Mouse (Mus musculus) liver, embryonic 14.5 days (tissue): ENCODE data around the gene Igfbp3. TPM values are rescaled to one million over a fixed set of nuclear protein-coding genes. Genes with fewer than 3 reads are reported as not detected.

ENCODE experiments used
- ATAC-seq: fragments of 200-750 bp; cut with Nextera tagmentation; 2 replicates; pipeline ENCODE4 v1.8.0; 2017; ENCODE audit warnings: moderate number of reproducible peaks, mild to moderate bottlenecking, moderate library complexity; ENCODE audit not compliant: insufficient read depth
- DNase-seq, 3 experiments: peaks; one replicate each; pipeline ENCODE4 v3.0.0-alpha.2; 2012 to 2013; ENCODE audit warnings: low read depth in 3 of 3, low spot score in 3 of 3
- H3K27ac ChIP-seq: fragments of 300-500 bp; sonication (generic); 2 replicates; pipeline ENCODE4 v1.5.1; 2014; ENCODE audit warnings: moderate library complexity, mild to moderate bottlenecking, control low read depth, inconsistent platforms
- H3K27me3 ChIP-seq: fragments of 300-500 bp; sonication (generic); 2 replicates; pipeline ENCODE4 v1.6.1; 2014; ENCODE audit warnings: mild to moderate bottlenecking, low read length, moderate library complexity; ENCODE audit not compliant: control insufficient read depth, insufficient read depth
- H3K36me3 ChIP-seq: fragments of 300-500 bp; sonication (generic); replicated peaks from 2 replicates; pipeline ENCODE4 v1.6.1; 2014; ENCODE audit warnings: low read depth; ENCODE audit not compliant: control insufficient read depth, insufficient read depth
- H3K4me1 ChIP-seq, 2 experiments: fragments of 200-500 bp in 1 of 2; fragments of 300-500 bp in 1 of 2; sonication (generic) in 1 of 2; replicated peaks; 2 replicates each; pipeline ENCODE4 v1.6.1; 2012 to 2014; ENCODE audit warnings: antibody characterized with exemption in 1 of 2, inconsistent platforms in 1 of 2, low read length in 1 of 2; ENCODE audit not compliant: control insufficient read depth in 2 of 2, insufficient read depth in 2 of 2
- H3K4me2 ChIP-seq: fragments of 300-500 bp; sonication (generic); 2 replicates; pipeline ENCODE4 v1.6.1; 2014; ENCODE audit warnings: low read depth, mild to moderate bottlenecking, control low read depth, moderate library complexity
- H3K4me3 ChIP-seq, 2 experiments: fragments of 200-500 bp in 1 of 2; fragments of 300-500 bp in 1 of 2; sonication (generic) in 1 of 2; 2 replicates each; pipeline ENCODE4 v1.5.1; 2012 to 2014; ENCODE audit warnings: low read depth in 2 of 2, low read length in 2 of 2, mild to moderate bottlenecking in 2 of 2, control low read depth in 1 of 2, inconsistent platforms in 1 of 2, moderate library complexity in 1 of 2; ENCODE audit not compliant: insufficient read depth in 1 of 2
- H3K9ac ChIP-seq: fragments of 300-500 bp; sonication (generic); replicated peaks from 2 replicates; pipeline ENCODE4 v1.6.1; 2014; ENCODE audit warnings: mild to moderate bottlenecking, control low read depth, moderate library complexity
- H3K9me3 ChIP-seq: fragments of 300-500 bp; sonication (generic); 2 replicates; pipeline ENCODE4 v1.6.1; 2016; ENCODE audit warnings: low read length, mixed read lengths; ENCODE audit not compliant: control insufficient read depth
- CTCF ChIP-seq: IDR thresholded peaks from 2 replicates; pipeline ENCODE4 v1.5.1; 2016; ENCODE audit warnings: antibody characterized with exemption, low read depth, control low read depth
- EP300 ChIP-seq: IDR thresholded peaks from 2 replicates; pipeline ENCODE4 v1.6.1; 2016; ENCODE audit warnings: antibody characterized with exemption, low read depth
- WGBS: fragments of 180-500 bp; shearing (Covaris S2); extraction: QIAGEN DNeasy Blood & Tissue Kit; methylation state at CpG from one replicate; pipeline ENCODE4 v1.1.7; 2014; ENCODE audit not compliant: insufficient replicate concordance; 5-methylcytosine and 5-hydroxymethylcytosine counted together
- polyA plus RNA-seq, 2 experiments: library from polyadenylated mRNA; depleted of rRNA in 1 of 2; stranded (reverse) in 1 of 2; unstranded in 1 of 2; fragments of >200 nt; fragmentation: Nextera tagmentation in 1 of 2; extraction: Ambion mirVana in 1 of 2; gene quantifications; 2 replicates each; pipeline versions ENCODE4 v1.2.1 to v1.2.3; 2012 to 2014

Gene Igfbp3
- polyA plus RNA-seq, 2 experiments: 19.0 to 21.4 TPM

DNA sequence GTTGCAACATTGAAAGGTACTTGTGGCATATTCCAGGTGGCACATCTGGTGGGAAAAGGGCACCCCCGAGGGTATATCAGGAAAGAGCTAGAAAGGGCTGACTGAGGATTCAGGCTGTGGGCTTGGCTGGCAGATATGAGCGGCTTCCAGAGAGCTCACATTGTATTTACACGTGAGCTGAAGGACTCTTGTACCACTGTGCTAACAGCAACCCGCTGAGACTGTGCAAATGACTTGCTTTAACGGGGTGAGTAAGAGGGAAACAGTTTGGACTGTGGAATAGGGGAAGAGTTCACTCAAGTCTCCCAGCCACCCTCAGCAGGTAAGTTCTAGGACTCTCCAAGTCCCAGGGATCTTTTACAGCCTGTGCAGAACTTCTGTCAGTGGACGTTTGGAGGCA is 40.1 kb downstream of the Igfbp3 start:
- TF ChIP-seq EP300 (no peak), CTCF (no peak)
- no peak for DNase-seq
- no peaks in the 10 kb centered on the region for H3K27me3 ChIP-seq
- H3K4me3 ChIP-seq: no peak overlapping the region
- WGBS: 44% methylated on average over 6 of the region's 6 CpGs
- no peak overlapping the region for H3K9ac ChIP-seq
- H3K27ac ChIP-seq: no peak overlapping the region
- no peak overlapping the region for H3K4me2 ChIP-seq
- no peaks in the 10 kb centered on the region for H3K4me1 ChIP-seq
- no peak for ATAC-seq
- no peaks in the 10 kb centered on the region for H3K9me3 ChIP-seq
- H3K36me3 ChIP-seq: no peaks in the 10 kb centered on the region

DNA sequence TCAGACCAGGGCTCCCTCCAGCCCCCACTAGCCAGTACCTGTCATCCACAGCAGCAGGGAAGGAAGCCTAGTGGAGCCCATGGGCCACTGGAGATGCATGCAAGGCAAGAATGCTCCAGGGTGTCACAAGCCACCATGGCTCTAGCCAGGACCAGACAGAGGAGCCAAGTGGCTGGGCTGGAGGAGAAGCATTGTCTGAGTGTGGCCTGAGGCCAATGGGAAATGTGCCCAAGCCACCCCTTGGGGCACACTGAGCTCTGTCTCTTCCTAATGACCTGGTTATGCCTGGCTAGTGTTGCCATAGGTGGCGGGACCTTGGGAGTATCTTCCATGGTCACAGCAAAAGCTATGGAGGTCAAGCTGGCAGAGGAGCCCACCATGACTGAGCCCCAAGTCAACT is 44.1 kb downstream of the Igfbp3 start:
- DNase-seq (no peak), ATAC-seq (no peak)
- Histone ChIP-seq H3K9ac (no peak overlapping the region), H3K4me3 (no peak overlapping the region), H3K27ac (no peak overlapping the region), H3K27me3 (no peaks in the 10 kb centered on the region), H3K9me3 (no peaks in the 10 kb centered on the region), H3K4me1 (no peaks in the 10 kb centered on the region), H3K4me2 (no peak overlapping the region), H3K36me3 (no peaks in the 10 kb centered on the region)
- TF ChIP-seq EP300: no peak
- no peak for TF ChIP-seq CTCF
- WGBS: 62% methylated on average over 1 of the region's 1 CpGs

DNA sequence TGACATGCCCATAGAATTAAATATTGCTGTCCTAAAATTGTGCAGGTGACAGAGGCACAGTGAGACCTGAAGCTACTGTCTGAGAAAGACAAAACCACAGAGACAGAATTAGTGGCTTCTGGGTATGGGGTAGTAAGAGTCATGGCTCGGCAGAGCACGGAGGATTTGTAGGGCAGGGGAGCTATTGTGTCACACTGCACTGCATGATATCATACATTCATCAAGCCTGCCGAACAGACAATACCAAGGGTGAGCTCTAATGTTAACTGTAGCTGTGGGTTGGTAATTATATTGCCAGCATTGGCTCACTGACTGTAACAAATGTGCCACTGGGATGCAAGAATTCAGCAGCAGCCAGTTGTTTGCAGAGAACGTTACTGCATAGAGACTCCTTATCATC is 49.3 kb downstream of the Igfbp3 start:
- Histone ChIP-seq H3K9ac (no peak overlapping the region), H3K4me3 (no peak overlapping the region), H3K27me3 (no peaks in the 10 kb centered on the region), H3K4me2 (no peak overlapping the region), H3K4me1 (peaks cover 0 to 13% of the 10 kb centered on the region in 2 experiments; a peak in 2 of 4 replicates), H3K36me3 (no peaks in the 10 kb centered on the region), H3K27ac (no peak overlapping the region), H3K9me3 (no peaks in the 10 kb centered on the region)
- ATAC-seq (no peak), DNase-seq (no peak)
- TF ChIP-seq CTCF: no peak
- TF ChIP-seq EP300: no peak
- WGBS: 65% methylated on average over 4 of the region's 4 CpGs

DNA sequence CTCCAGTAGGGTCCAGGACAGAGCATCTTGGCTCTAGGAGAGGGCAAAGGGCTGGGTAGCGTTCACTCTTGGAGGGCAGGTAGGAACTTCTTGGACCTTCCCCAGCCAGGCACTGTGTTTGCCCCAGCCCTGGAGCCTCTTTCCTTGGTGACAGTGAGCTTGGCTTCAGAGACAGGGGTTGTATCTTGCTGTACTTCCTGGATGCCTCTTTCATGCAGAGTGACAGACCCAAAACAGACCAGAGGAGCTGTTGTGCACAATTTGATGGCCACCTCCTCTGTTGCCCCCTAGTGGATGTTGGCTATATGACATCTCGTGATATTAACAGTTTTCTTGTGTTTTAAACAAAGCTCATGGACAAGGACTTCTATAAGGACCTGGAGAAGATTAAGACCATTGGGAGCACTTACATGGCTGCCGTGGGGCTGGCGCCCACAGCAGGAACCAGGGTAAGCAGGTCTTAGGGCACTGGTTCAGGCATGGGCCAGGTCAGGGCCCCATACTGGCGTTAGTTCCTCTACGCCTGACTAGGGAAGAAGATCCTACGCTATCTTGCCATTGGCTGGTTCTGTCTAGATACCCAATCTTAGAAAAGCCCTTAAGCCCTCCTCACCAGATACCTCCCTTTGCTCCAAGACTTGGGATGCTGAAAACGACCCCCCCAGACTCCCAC is 52.1 kb downstream of the Igfbp3 start:
- WGBS: 55% methylated on average over 8 of the region's 8 CpGs
- ATAC-seq (0 out of 2 replicates have a peak, but pooled peaks have one; percentile 31), DNase-seq (no peak)
- Histone ChIP-seq H3K27ac (no peak overlapping the region), H3K27me3 (no peaks in the 10 kb centered on the region), H3K4me3 (no peak overlapping the region), H3K4me1 (peaks cover 0 to 22% of the 10 kb centered on the region in 2 experiments; a peak in 3 of 4 replicates), H3K36me3 (no peaks in the 10 kb centered on the region), H3K4me2 (no peak overlapping the region), H3K9me3 (no peaks in the 10 kb centered on the region), H3K9ac (no peak overlapping the region)
- TF ChIP-seq CTCF (peak; percentile 79), EP300 (no peak)

DNA sequence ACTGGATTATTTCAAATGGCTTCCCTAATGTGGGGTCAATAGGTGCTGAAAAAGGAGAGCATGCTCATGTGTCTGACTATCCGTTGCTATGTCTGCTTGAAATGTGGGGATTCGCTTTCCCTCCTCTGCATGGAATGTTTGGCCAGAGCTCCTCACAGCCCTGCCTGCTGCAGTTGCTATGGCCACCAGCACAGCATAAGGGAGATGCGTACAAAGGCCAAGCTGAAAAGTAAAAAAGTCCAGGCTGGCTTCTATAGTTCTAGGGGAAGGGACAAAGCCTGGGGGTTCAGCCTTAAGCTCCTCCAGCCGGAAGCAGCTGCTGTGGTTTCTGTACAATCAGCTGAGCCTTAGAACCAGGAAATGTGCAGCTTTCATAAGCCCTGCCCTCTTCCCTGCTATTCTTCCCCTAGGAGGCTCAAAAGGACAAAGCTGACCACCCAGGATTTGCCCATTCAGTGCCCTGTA is 53.1 kb downstream of the Igfbp3 start:
- Histone ChIP-seq H3K27ac (no peak overlapping the region), H3K36me3 (no peaks in the 10 kb centered on the region), H3K9me3 (no peaks in the 10 kb centered on the region), H3K4me1 (peaks cover 0 to 24% of the 10 kb centered on the region in 2 experiments; a peak in 3 of 4 replicates), H3K9ac (no peak overlapping the region), H3K4me3 (no peak overlapping the region), H3K4me2 (no peak overlapping the region), H3K27me3 (no peaks in the 10 kb centered on the region)
- ATAC-seq: peak; percentile 44; the same call in 1 of the 2 replicates
- WGBS: 31% methylated on average over 4 of the region's 4 CpGs
- DNase-seq: no peak
- no peak for TF ChIP-seq CTCF
